Mouse (Mus musculus) stomach, embryonic 14.5 days (tissue): ENCODE measurements around the gene Ddost. TPM values are rescaled to one million over a fixed set of nuclear protein-coding genes. Genes with fewer than 3 reads are reported as not detected.

Experiments used
- ATAC-seq: fragments of 200-750 bp; cut with Nextera tagmentation; 2 replicates; pipeline ENCODE4 v1.8.0; 2017; ENCODE audit warnings: low read depth, moderate TSS enrichment; ENCODE audit not compliant: insufficient number of reproducible peaks, insufficient read depth, low FRiP score
- H3K27ac ChIP-seq: fragments of 300-500 bp; sonication (generic); 2 replicates; pipeline ENCODE4 v1.5.1; 2014; ENCODE audit warnings: mild to moderate bottlenecking, low read length, moderate library complexity, mixed read lengths
- H3K27me3 ChIP-seq: fragments of 300-500 bp; sonication (generic); 2 replicates; pipeline ENCODE4 v1.6.1; 2014; ENCODE audit warnings: low read length, control low read depth, mixed read lengths; ENCODE audit not compliant: control insufficient read depth, insufficient read depth
- H3K36me3 ChIP-seq: fragments of 300-500 bp; sonication (generic); 2 replicates; pipeline ENCODE4 v1.6.1; 2014; ENCODE audit warnings: mild to moderate bottlenecking, control low read depth, low read length, moderate library complexity, mixed read lengths; ENCODE audit not compliant: control insufficient read depth, insufficient read depth
- H3K4me1 ChIP-seq: fragments of 300-500 bp; sonication (generic); 2 replicates; pipeline ENCODE4 v1.6.1; 2014; ENCODE audit warnings: low read length, control low read depth, mixed read lengths; ENCODE audit not compliant: control insufficient read depth, insufficient read depth
- H3K4me2 ChIP-seq: fragments of 300-500 bp; sonication (generic); replicated peaks from 2 replicates; pipeline ENCODE4 v1.6.1; 2014; ENCODE audit warnings: low read depth, low read length, control low read depth
- H3K4me3 ChIP-seq: fragments of 300-500 bp; sonication (generic); 2 replicates; pipeline ENCODE4 v1.5.1; 2014; ENCODE audit warnings: low read depth, low read length, control low read depth
- H3K9ac ChIP-seq: fragments of 300-500 bp; sonication (generic); replicated peaks from 2 replicates; pipeline ENCODE4 v1.6.1; 2014; ENCODE audit warnings: low read depth, mild to moderate bottlenecking, control low read depth, low read length, moderate library complexity, mixed read lengths
- H3K9me3 ChIP-seq: fragments of 300-500 bp; sonication (generic); 2 replicates; pipeline ENCODE4 v1.6.1; 2016; ENCODE audit warnings: low read depth, low read length, control low read depth; ENCODE audit not compliant: control insufficient read depth
- WGBS: fragments of 180-500 bp; shearing (Covaris S2); extraction: QIAGEN DNeasy Blood & Tissue Kit; methylation state at CpG from one replicate; pipeline ENCODE4 v1.1.7; 2014; 5-methylcytosine and 5-hydroxymethylcytosine counted together
- polyA plus RNA-seq: library from polyadenylated mRNA; unstranded; fragments of >200 nt; fragmentation: Nextera tagmentation; extraction: Ambion mirVana; gene quantifications from 2 replicates; pipeline ENCODE4 v1.2.1, GENCODE M21; 2014

The Ddost gene
- polyA plus RNA-seq, 1 experiment from 2014 or later: 351 TPM

DNA sequence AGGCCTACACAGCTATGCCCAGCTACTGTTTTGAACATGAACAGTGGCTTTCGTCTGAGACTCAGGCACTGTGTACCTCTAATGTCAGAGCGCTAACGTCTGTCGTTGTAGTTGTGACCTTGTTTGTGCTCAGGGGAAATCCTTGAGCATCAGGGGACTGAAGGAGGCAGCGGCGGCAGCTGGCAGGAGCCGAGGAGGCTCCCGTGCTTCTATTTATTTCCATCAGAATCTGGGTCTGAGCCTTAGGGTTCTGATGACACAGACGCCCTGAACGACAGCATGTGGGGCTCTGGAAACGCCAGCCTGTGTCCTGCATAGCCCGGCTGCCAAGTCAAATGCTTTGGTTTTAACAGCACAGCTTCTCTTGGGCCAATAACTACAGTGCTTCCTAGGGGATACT is 30.5 kb downstream of the Ddost start:
- H3K4me3 ChIP-seq: no peak overlapping the region
- no peaks in the 10 kb centered on the region for H3K36me3 ChIP-seq
- 83% methylated on average over 12 of the region's 12 CpGs for WGBS
- H3K27ac ChIP-seq: no peak overlapping the region
- no peak overlapping the region for H3K9ac ChIP-seq
- H3K9me3 ChIP-seq: no peaks in the 10 kb centered on the region
- no peak for ATAC-seq
- no peaks in the 10 kb centered on the region for H3K27me3 ChIP-seq
- no peak overlapping the region for H3K4me2 ChIP-seq
- no peaks in the 10 kb centered on the region for H3K4me1 ChIP-seq

DNA sequence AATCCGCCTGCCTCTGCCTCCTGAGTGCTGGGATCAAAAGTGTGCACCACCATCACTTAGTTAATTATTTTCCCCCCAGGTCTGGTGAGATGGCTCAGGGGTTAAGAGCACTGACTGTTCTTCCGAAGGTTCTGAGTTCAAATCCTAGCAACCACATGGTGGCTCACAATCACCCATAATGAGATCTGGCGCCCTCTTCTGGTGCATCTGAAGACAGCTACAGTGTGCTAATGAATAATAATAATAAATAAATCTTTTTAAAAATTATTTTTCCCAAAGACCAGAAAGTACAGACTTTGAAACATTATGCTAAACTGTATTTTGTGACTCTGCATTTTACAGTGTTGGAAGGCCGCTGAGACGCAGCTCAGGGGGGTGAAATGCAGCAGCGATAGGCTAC is 31.1 kb downstream of the Ddost start:
- H3K36me3 ChIP-seq: no peaks in the 10 kb centered on the region
- H3K4me2 ChIP-seq: no peak overlapping the region
- ATAC-seq: no peak
- 85% methylated on average over 6 of the region's 6 CpGs for WGBS
- no peaks in the 10 kb centered on the region for H3K9me3 ChIP-seq
- no peak overlapping the region for H3K4me3 ChIP-seq
- H3K4me1 ChIP-seq: no peaks in the 10 kb centered on the region
- H3K9ac ChIP-seq: no peak overlapping the region
- H3K27me3 ChIP-seq: no peaks in the 10 kb centered on the region
- H3K27ac ChIP-seq: no peak overlapping the region

DNA sequence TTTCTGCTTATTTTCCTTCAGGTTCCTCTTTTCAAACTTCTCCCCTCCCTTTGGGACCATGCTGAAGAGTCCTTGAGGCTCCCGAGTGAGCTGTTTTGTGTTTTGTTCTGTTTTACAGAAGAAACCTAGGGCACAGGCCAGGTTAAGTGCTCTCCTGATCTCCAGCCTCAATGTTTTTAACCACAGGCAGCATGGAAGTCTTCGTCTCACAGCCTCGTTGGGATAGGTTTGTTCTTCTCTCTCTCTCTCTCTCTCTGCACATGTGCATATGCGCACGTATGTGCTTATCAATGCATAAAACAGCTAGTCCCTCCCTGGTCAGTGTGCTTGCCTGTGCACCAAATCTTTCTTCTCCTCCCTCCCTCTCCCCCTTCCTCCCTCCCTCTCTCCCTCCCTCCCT is 32.3 kb downstream of the Ddost start:
- Histone ChIP-seq H3K36me3 (no peaks in the 10 kb centered on the region), H3K27me3 (no peaks in the 10 kb centered on the region), H3K4me1 (no peaks in the 10 kb centered on the region), H3K4me3 (no peak overlapping the region), H3K9me3 (no peaks in the 10 kb centered on the region), H3K9ac (no peak overlapping the region), H3K27ac (no peak overlapping the region), H3K4me2 (no peak overlapping the region)
- no peak for ATAC-seq
- WGBS: 65% methylated on average over 5 of the region's 5 CpGs

DNA sequence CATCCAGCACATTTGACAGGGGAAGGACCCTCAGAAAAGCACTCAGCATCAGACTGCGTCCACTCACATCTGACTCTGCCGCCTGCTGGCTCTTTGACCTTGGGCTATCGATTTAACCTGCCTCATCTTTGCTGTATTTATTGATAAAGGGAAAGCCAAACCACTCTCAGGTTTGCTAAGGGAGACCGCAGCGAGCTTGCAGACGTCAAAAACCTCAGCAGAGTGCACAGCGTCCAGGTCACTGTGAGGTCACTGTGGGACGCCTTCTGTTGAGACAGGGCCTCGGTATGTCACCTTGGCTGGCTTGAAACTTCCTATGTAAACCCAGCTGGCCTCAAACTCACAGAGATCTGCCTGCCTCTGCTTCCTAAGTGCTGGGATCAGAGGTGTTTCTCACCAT is 32.8 kb downstream of the Ddost start:
- no peak overlapping the region for H3K4me3 ChIP-seq
- WGBS: 52% methylated on average over 9 of the region's 9 CpGs
- H3K9ac ChIP-seq: no peak overlapping the region
- H3K36me3 ChIP-seq: no peaks in the 10 kb centered on the region
- H3K4me1 ChIP-seq: no peaks in the 10 kb centered on the region
- no peak for ATAC-seq
- H3K27ac ChIP-seq: no peak overlapping the region
- no peaks in the 10 kb centered on the region for H3K27me3 ChIP-seq
- H3K9me3 ChIP-seq: no peaks in the 10 kb centered on the region
- H3K4me2 ChIP-seq: no peak overlapping the region

DNA sequence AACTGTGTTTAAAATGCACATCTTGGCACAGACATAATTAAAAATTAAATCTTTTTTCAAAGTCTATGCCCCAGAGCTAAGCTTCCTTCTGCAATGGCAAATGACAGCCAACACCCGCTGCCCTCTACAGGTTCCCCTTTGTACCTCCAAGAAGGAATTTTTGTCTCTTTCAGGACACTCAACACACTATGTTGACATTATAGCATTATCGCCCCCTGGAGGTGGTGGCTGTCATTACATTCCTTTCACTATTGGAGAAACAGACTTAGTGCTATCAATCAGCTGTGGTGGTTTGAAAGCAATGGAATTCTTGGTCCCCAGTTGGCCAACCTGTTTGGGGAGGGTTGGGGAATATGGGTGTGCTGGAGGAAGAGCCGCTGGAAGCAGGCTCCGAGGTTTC is 35.4 kb downstream of the Ddost start:
- no peak overlapping the region for H3K27ac ChIP-seq
- H3K27me3 ChIP-seq: no peaks in the 10 kb centered on the region
- WGBS: 28% methylated on average over 4 of the region's 4 CpGs
- H3K36me3 ChIP-seq: no peaks in the 10 kb centered on the region
- no peaks in the 10 kb centered on the region for H3K4me1 ChIP-seq
- no peak overlapping the region for H3K9ac ChIP-seq
- no peak for ATAC-seq
- no peak overlapping the region for H3K4me3 ChIP-seq
- no peak overlapping the region for H3K4me2 ChIP-seq
- no peaks in the 10 kb centered on the region for H3K9me3 ChIP-seq

DNA sequence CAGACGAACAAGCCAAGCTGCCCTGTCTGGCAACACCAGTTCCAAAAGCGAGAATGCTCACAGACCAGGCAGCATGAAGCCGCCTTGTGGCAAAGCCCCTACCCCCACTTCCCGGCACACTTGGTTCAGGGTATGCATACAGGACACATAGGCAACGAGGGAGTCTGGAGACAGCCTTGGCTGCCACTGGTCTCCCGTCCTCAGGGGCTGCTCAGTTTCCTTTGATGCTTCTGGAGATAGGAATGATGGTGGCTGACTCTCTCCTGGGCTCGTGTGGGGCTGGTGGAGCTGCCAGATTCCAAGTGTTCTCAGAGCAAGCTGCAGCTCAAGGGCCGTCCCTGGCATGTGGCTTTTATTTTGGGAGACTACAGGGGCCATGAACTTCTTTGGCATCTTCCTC is 36.9 kb downstream of the Ddost start:
- H3K4me2 ChIP-seq: no peak overlapping the region
- no peak overlapping the region for H3K4me3 ChIP-seq
- no peaks in the 10 kb centered on the region for H3K36me3 ChIP-seq
- ATAC-seq: no peak
- H3K9me3 ChIP-seq: no peaks in the 10 kb centered on the region
- H3K27ac ChIP-seq: no peak overlapping the region
- H3K9ac ChIP-seq: no peak overlapping the region
- WGBS: 68% methylated on average over 8 of the region's 8 CpGs
- H3K4me1 ChIP-seq: no peaks in the 10 kb centered on the region
- H3K27me3 ChIP-seq: no peaks in the 10 kb centered on the region

DNA sequence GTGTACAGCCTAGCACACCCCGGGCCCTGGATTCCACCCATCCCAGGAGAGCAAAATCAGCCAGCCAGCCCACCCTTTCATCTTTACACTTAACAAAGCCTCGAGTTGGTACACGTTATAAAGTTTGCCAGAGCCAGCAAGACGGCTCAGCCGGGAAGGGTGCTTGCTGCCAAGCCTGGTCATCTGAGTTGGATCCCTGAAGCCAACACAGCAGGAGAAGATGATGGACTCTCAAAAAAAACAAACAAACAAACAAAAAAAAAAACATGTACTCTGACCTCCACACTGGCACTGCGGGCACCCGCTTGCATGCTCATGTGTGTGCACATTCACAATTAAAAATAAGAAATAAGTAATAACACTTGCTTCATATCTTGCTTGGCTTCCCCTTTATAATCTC is 37.5 kb downstream of the Ddost start:
- no peaks in the 10 kb centered on the region for H3K36me3 ChIP-seq
- 77% methylated on average over 7 of the region's 7 CpGs for WGBS
- no peak for ATAC-seq
- H3K4me2 ChIP-seq: no peak overlapping the region
- H3K4me3 ChIP-seq: no peak overlapping the region
- no peaks in the 10 kb centered on the region for H3K27me3 ChIP-seq
- H3K9ac ChIP-seq: no peak overlapping the region
- no peak overlapping the region; the same call in 1 of the 2 replicates for H3K27ac ChIP-seq
- H3K4me1 ChIP-seq: no peaks in the 10 kb centered on the region
- H3K9me3 ChIP-seq: no peaks in the 10 kb centered on the region

DNA sequence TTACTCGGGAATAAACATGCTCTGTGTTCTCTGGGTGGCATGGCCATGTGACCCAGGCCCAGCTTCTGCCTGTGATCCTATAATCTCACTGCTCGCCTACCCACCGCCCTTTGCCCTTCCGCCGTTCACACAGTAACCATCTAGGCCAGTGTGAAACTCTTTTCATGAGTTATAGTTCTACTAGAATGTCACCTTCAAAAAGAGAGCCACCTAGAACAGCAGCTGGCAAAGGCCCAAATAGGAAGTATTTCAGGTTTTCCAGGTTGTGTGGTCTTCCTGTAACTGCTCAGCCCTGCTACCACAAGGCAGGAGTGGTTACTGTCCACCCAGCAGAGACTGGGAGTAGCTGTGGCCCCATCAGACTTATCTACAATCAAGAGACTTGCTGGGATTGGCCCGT is 38.2 kb downstream of the Ddost start:
- 70% methylated on average over 6 of the region's 6 CpGs for WGBS
- Histone ChIP-seq H3K36me3 (no peaks in the 10 kb centered on the region), H3K27me3 (no peaks in the 10 kb centered on the region), H3K4me3 (no peak overlapping the region), H3K9ac (no peak overlapping the region), H3K4me2 (no peak overlapping the region), H3K9me3 (no peaks in the 10 kb centered on the region), H3K27ac (peak overlapping the region; percentile 33; the same call in 1 of the 2 replicates), H3K4me1 (no peaks in the 10 kb centered on the region)
- peak; percentile 67 for ATAC-seq

DNA sequence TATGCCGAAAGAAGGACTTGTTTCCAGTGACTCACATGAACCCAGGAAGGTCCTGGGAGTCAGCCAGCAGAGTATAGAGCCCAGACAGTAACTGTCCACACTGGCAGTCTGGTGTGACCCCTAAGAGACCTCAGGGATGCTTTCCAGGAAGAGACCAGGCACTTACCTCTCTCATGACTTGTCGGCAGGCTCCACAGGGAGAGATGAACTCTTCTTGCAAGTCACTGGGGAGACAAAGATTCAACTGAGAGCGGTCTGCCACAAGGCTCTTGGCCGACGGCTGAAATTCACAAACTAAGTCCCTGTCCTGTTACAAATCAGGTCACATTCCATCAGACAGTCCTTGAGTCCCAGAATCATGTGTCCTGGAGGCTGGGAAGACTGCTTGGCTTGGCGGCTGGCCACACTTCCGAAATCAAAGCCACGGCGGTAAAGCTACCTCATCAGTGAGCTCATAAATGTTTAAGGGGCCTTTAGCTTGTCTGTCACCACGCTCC is 38.9 kb downstream of the Ddost start:
- Histone ChIP-seq H3K27ac (no peak overlapping the region), H3K36me3 (no peaks in the 10 kb centered on the region), H3K4me1 (no peaks in the 10 kb centered on the region), H3K4me3 (no peak overlapping the region), H3K9me3 (no peaks in the 10 kb centered on the region), H3K27me3 (no peaks in the 10 kb centered on the region), H3K4me2 (no peak overlapping the region), H3K9ac (no peak overlapping the region)
- no peak for ATAC-seq
- 78% methylated on average over 10 of the region's 10 CpGs for WGBS
